Mouse (Mus musculus): Measurements from ENCODE around the gene Bicra.
A peak's percentile ranks its signal among the peaks of the same experiment; 100 is the strongest.

Bicra gene

DNA sequence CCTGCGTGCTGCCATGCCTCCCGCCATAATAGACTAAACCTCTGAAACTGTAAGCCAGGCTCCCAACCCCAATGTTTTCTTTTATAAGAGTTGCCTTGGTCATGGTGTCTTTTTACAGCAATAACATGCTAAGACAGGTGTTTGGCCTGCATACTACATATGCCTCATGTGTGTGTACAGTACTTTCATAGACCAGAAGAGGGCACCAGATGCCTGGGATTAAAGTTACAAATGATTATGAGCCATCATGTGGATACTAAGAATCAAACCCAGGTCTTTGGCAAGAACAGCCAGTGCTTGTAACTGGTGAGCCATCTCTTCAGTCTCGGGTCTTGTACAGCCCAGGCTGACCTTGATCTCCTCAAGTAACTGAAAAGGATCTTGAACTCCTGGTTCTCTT is 78.0 kb downstream of the Bicra start:
- no peak for DNase-seq (ENCODE audit: low spot score)

DNA sequence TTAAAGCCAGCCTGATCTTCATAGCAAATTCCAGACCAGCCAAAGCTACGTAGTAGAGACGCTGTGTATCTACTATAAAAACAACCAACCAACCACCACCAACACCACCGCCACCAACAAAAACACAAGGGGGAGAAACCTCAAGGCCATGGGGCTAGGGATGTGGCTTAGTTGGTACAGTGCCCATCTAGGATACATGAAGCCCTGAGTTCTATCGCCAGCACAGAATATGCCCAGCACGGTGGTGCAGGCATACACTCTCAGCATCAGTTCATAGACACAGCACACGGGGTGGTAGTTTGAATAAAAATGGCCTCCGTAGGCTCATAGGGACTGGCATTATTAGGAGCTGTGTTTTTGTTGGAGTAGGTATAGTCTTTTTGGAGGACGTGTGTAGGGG is 79.4 kb downstream of the Bicra start:
- no peak for DNase-seq (ENCODE audit: low spot score)

DNA sequence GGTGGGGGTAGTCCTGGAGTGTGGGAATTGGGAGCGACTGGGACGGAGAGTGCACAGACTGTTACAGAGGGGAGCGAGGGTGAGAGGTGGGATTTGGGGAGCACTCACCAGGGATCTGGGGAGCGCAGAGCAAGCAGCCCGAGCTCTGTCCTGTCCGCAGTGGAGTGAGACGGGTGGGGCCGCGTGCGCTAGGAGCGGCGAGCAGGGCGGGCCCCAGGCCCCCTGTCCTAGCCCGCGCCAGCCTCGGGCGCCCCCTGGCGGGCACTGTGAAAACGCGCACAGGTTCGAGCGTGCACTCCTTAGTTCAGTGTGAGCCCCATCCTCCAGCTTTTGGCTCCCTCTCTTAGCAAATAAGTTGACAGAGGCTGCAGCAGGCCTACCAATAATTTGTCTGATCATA is 80.4 kb downstream of the Bicra start, which contains the start of gene Ehd2:
Gene Ehd2, minus strand, starts transcription at position 256 of the 400 bp plus-strand sequence.
- peak; percentile 75 for DNase-seq (ENCODE audit: low spot score)

DNA sequence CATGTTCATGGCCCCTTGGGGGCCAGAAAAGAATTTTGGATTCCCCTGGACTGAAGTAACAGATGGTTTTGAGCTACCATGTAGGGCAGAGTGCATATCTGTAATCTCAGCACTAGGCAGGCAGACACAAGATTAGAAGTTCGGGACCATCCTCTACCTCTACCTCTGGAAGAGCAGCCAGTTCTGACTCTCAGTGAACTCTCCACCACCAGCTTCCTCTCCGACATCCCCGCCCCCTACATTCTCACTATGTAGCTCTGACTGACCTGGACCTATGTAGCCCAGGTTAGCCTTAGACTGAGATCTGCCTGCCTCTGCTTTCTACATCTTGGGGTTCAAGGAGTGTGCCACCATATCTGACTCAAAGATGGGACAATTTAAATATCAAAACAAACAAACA is 81.2 kb downstream of the Bicra start:
- DNase-seq (ENCODE audit: low spot score) = no peak

DNA sequence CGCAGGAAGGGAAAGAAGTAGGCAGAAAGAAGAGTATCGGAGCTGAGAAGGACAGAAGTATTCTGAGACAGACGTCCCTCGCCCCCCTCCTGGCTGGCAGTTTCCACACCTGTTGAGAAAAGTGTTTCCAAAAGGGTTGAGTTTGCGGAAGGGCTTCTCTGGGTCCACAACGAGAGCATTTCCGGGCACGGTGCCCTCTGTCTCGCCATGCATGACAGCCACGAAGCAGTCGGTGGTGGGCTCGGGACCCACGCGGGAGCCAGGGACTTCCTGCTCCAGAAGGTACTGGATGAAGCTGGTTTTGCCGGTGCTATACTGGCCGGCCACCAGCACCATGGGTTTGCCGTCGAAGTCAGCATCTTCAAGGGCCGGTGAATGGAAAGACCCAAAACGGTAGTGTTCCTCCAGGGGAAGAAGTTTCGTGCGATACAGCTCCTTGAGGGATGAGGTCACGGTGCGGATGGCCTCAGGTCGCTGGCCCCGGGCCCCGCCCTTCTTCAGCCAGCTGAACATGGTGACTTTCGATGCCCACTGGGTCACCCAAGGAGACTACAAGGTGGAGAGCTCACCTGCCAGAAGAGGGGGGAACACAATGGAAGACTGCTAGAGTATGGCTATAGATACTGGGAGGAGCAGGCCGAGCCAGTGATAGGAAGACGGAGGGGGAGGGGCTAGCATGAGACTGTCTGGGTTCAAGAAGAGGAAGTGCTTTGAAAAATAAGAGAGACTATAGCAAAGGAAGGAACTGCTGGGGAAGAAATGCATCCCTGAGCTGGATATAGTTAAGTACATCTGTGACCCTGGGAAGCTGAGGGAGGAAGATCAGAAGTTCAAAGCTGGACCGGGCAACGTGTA is 83.7 kb downstream of the Bicra start:
- DNase-seq (ENCODE audit: low spot score) = no peak

DNA sequence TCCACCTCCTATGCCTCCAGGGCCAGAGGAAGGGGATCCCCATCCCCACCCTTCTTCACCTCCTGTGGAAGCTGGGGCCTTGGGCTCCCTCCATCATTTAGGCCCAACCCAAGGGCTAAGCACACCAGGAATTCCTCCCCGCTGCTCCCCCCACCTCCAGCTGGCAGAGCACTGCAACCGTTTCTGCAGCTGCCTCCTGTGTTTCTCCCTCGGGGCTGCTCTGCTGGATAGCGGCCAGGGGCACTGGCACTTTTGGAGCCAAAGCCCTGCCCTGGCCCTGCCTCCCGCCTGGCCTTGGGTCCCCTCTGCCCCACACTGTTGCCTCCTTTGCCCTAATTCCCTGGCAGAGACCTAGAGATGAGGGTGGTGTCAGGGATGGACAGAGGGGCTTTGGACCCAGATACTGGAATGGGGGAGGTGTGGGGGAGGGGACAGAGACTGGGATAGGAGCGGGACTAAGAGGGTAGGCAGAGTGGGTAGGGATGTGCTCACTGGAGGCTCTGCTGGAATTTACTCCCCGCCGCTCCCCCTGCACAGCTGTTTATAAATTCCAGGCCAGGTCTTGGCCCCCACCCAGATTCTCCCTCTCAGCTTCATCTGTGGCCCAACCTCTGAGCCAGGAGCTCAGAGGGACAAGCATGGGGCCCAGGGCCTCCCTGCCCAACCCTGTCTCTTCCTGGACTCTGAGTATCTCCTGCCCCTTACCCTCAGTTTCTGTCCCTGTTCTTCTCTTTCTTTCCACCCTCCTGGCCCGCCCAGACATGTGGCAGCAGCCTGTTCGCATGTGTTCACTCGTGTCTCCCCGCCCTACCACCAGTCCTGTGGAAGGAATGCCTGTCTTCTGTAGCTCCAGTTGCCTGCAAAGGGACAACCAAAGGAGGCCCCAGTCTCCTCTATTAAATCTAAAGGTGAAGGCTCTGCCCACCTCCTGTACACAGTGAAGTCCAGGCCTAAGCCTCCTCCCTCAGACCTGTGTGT is 85.1 kb downstream of the Bicra start:
- DNase-seq (ENCODE audit: low spot score) = peak; percentile 95

DNA sequence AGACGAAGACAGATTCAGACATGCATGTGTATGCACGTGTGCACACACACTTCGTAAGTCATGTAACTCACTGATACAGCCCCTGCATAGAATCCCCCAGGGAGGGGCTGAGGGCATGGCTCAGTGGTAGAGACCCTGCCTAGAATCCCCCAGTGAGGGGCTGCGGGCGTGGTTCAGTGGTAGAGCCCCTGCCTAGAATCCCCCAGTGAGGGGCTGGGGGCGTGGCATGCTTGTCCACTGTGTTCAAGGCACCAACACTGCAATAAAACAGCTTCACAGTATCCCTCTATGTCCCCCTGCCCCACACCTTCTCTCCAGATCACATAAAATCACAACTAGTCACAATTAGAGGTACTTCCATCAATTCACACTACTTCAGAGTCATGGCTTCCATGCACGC is 85.9 kb downstream of the Bicra start:
- no peak for DNase-seq (ENCODE audit: low spot score)

DNA sequence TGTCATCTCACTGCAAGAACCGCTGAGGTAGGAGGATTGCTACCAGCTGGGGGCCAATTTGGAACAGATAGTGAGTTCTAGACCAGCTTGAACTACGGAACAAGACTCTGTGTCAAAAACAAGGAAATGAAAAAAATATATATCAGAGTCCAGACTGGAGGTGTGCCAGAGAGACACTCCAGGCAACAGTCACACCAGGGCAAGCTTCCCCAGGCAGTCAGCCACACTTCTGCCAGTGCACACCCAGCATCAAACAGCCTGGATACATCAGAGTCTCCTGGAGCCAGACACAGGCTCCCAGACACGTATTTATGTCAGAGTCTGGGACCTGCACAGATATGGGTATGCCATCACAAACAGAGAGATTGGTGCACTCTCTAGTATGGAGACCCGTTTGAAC is 86.5 kb downstream of the Bicra start:
- peak; percentile 30 for DNase-seq (ENCODE audit: low spot score)

DNA sequence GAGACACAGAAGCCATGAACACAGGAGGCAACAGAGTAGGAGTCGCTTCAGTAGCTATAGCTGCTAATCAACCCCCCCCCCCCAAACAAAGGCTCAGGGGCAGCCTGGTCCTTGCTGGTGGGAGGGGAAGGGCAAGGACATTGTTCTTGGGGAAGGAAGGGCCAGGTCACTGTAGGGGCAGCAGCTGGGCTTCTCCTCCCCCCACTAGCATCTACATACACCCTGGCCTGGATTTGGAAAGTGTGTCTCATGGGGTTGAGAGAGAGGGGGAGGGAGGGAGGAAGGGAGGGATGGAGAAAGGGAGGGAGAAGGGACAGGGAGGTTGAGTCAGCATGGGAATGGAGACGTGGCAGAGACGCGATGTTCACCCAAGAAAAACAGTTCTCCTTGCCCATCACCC is 87.0 kb downstream of the Bicra start:
- no peak for DNase-seq (ENCODE audit: low spot score)

DNA sequence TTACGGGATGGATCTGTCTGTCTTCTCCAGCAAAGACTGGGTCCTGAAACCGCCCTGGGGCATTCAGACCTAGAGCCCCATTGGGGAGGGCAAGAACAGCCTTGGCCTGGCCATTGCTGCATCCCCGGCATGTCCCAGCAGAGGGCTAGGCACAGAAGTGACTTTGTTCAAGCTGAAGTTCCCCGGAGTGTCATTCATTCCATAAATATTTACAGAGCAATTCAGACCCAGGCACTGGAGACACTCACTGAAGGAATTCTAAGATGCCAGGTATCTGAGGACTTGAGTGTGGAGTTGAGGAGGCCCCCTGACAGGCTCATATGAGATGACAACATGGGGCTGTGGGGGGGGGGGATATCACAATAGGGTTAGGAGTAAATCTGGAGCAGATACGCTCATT is 91.6 kb downstream of the Bicra start:
- no peak for DNase-seq (ENCODE audit: low spot score)

DNA sequence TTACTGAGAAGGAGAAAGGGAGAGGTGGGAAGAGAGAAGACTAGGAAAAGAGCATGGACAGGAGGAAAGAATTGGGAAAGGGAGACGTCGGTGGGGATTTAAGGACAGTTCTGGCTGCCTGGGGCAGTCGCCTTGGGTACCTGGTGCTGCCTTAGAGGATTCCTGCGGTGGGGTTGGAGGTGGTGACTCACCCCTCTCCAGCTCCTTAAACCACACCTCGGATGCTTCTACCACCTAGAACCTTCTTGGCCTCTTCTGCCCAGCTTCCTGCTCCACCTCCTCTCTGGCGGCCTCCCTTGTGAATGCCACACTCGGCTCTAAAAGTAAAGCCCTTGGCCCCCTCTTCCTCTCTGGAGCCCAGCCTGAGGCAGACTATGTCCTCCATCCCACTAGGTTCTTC is 92.2 kb downstream of the Bicra start:
- no peak for DNase-seq (ENCODE audit: low spot score)

DNA sequence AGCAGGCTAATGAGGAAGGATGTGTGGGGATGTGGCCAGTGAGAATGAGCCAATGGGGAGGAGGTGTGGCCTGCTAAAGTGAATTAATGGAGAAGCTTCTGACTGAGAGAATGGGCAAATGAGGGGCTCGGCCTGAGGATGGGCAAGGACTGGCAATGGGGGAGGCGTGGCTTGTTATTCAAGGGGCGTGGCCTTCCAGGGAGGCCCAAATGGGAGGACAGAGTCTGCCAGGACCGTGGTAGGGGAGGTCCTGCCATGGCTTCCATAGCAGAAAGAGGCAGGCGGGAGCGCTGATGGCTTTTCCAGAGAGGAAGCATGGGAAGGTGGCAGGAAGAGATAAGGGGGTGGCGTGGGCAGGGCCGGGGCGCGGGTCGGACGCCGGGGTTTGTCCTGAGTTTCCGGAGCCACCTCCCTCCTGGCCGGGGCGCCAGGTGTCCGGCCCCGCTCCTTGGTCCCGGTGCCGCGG is 92.7 kb downstream of the Bicra start:
- no peak for DNase-seq (ENCODE audit: low spot score)

DNA sequence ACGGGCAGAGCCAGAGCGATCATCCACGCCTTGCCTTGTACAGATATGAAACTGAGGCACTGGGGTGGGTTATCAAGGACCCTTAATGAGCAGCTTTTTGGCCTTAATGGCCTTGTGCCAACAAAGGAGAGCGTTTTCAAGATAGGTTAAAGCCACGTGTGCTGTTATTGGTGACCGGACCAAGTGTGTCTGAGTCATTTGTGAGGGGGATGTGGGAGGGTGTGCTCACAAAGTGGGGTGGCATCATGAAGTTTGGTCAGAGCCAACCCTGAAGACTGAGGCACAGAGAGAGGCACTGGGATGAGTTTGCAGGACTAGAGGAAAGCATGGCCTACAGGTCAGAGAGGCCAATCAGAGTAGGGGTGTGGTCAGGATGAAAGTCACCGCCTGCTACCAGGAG is 93.3 kb downstream of the Bicra start:
- no peak for DNase-seq (ENCODE audit: low spot score)

DNA sequence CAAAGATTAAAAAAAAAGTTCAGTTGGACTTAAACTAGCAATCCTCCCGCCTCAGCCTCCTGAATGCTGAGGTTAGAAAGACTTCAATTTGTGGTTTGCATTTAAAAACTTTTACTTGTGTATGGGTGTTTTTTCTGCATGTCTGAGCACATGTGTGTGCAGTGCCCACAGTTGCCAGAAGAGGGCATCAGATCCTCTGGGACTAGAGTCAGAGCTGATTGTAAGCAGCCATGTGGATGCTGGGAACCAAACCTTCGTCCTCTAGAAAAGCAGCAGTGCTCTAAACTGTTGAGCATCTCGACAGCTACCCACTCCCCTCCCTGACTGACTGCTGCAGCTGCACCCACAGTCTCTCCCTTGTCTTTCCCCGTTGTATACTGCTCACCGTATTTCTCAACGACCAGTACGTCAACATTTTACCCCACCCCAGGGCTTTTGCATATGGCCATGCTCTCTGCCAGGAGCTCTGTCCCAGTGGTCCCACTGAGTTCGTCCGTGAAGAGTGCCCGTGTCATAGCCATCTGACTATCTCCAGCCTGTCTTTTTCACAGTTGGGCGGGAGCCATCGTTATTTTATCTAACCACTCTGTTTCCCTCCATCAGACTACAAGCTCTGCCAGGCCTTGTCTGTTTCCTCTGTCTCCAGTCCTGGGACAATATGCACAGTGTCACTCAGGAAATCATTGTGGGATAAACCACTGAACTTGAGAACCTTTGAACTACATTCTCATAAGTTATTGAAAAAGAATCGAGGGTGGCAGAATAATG is 94.2 kb downstream of the Bicra start:
- no peak for DNase-seq (ENCODE audit: low spot score)

DNA sequence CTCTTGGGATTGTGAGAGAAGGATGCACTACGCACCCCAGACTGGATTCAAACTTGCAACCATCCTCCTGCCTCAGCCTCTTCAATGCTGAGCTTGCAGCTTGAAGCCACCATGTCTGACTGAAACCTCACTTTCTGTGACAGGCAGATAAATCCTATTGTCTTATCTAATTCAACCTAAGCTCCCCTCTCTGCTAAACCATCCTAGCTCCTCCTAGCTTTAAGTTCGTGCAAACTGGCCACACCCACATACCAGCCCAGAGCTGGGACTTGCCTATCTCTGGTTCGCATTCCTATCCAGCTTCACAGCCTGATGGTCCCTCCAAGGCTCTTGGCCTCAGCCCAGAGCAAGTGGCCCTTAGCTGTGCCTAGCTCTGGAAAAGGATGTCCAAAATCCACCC is 95.3 kb downstream of the Bicra start:
- DNase-seq (ENCODE audit: low spot score) = no peak

DNA sequence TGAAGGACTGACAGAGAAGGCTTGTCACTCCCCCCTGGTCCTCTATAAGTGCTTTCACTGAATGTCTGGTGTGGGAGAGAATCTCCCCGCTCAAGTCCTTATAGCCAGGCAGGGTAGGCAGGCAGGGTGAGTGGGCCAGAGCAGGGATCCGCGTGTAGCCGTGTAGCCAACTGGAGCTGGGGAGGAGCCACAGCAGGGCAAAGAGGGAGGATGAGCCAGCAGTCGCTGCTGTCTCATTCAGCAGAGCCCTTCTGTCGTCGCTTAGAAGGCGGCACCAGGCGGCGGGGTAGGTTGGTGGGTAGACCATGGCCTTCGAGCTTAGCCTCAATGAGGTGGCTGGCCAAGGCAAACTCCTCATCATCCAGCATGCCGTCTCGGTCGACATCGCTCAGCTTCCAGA is 97.7 kb downstream of the Bicra start:
- no peak for DNase-seq (ENCODE audit: low spot score)

DNA sequence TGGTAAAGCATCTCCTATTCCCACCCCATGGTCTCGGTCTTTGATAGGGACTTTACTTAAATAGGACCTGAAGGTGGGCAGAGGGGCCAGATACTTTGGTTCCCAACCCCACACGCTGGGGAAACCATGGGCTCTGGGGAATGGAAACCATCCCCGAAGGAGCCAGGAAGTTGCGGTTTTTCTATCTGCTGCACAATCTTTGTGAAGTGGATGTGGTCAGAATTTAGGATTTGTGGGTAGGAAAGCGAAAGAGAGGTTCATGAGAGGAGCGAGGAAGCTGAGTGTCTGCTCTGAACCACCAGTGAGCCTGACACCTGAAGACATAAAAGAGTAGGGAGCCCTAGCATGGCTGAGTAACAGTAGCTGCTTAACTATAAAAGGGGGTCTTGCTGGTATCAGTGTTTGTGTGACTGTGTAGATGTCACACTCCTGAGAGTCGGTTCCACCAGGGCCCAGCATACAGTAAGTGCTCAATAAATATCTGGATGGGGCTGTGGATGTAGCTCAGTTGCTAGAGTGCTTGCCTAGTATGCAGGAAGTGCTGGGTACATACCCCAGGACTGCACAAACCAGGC is 98.4 kb downstream of the Bicra start:
- DNase-seq (ENCODE audit: low spot score) = no peak

DNA sequence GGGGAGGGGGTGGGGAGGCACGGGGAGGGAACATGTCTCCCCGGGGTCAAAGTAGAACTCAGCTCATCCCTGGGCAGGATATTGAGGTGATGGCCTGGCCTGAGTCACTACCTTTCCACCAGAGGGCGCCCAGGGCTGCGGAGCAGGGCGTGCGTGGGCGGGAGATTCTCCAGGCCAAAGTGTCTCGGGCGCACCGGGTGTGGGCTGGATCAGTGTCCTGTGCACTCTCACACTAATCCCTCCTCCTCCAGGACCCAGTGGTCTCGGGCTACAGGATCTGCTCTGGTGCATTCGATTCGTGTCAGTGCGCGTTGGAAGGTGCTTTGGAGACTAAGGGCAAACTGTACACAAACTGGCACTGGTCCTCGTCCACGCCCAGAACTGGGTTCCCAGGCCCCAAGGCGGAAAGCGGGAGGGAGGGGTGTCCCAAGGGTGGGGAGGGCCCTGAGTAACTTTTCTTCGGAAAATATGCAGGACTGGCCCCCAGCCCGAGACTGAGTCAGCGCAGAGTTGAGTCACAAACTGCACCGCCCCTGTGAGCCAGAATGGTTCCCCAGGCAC is 99.3 kb downstream of the Bicra start:
- DNase-seq (ENCODE audit: low spot score) = peak; percentile 95

DNA sequence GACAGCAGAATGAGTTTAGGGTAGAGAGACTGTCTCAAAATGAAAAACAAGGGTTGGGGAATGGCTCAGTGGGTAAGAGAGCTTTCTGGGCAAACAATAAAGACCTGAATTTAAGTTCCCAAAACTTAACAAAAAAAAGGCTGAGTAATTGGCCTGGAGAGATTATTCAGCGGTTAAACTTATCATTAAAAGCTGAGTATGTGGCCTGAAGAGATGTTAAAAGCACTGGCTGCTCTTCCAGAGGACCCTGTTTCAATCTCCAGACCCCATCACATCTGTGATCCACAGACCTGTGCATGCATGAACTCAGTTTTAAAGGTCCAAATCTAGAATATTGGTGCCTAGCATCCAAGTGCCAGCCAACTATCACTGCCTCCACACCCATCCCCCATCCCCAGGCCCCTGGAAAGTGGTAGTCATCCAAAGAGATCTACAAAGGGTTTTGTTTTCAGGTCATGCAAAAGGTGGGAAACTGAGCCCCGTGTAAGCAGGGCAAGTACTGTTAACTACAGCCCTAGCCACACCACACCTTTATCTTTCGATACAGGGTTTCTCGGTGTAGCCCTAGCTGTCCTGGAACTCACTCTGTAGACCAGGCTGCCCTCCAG is 100.0 kb downstream of the Bicra start:
- no peak for DNase-seq (ENCODE audit: low spot score)

DNA sequence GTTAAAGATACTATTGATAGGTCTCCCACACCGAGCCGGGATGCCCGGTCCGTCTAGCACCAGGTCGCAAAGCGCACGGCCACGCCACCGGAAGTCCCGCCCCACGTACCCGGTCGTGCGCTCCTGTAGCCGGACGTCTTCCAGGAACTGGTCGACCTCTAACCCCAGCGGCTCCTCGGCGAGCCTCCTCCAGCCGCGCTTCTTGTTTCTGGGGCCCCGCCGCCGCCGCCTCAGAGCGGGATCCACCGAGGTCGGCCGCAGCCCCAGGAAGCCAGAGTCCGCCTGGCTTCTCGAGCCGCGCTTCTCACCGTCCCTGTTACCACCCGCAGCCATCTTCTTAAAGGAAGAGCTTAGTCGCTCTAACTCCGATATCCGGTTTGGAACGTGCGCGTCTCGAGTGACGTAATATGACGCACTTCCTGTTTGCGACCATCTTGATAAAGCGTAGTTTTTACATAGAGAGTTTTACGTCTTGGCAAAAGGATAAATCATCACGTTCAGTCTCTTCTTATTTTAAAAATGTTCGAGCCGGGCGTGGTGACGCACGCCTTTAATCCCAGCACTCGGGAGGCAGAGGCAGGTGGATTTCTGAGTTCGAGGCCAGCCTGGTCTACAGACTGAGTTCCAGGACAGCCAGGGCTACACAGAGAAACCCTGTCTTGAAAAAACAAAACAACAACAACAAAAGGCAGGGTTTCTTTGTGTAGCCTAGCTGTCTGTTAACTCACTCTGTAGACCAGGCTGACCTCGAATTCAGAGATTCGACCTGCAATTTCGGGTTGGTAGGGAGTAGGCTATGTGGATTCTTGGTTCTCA is 101.8 kb downstream of the Bicra start, which contains the start of gene Nop53:
Gene Nop53, minus strand, starts transcription at position 354 of the 816 bp plus-strand sequence.
- peak; percentile 94 for DNase-seq (ENCODE audit: low spot score)

All from MN1 (cell line).